Mouse (Mus musculus) G1E (cell line): ENCODE measurements at regions not wholly inside any gene's neighbourhood (a gene's known extent, or its start where the extent isn't known, plus 50 kb on each side); places are given as distances from the start of the nearest gene placed in this dataset.

Experiments used
- ATAC-seq: 2 replicates; pipeline ENCODE4 v1.8.0; 2016; ENCODE audit warnings: mild to moderate bottlenecking; ENCODE audit not compliant: insufficient number of reproducible peaks, poor library complexity, low FRiP score, severe bottlenecking; ENCODE audit errors: extremely low read depth
- DNase-seq: peaks from one replicate; pipeline ENCODE4 v3.0.0; 2012; ENCODE audit warnings: low spot score
- H3K27me3 ChIP-seq: 2 replicates; pipeline ENCODE4 v1.6.1; 2012; ENCODE audit warnings: mild to moderate bottlenecking, low read length, inconsistent platforms; ENCODE audit not compliant: insufficient read depth
- H3K36me3 ChIP-seq: replicated peaks from 2 replicates; pipeline ENCODE3; 2012; ENCODE audit warnings: mild to moderate bottlenecking, inconsistent platforms
- H3K4me1 ChIP-seq: 2 replicates; pipeline ENCODE4 v1.6.1; 2012; ENCODE audit warnings: low read depth, low read length, inconsistent platforms, mixed read lengths; ENCODE audit not compliant: insufficient read depth
- H3K4me3 ChIP-seq: 2 replicates; pipeline ENCODE4 v1.5.1; 2012; ENCODE audit warnings: low read depth, mild to moderate bottlenecking, inconsistent platforms, low read length, moderate library complexity, mixed read lengths
- H3K9me3 ChIP-seq: replicated peaks from 2 replicates; pipeline ENCODE4 v1.6.1; 2012; ENCODE audit warnings: inconsistent platforms
- CTCF ChIP-seq: IDR thresholded peaks from 2 replicates; pipeline ENCODE4 v1.5.1; 2012; ENCODE audit warnings: low read depth, low read length, inconsistent platforms, mixed read lengths
- GATA1 ChIP-seq: IDR thresholded peaks from 2 replicates; pipeline ENCODE4 v1.6.1; 2012; ENCODE audit warnings: borderline replicate concordance, low read length, inconsistent platforms, mixed read lengths
- GATA2 ChIP-seq: IDR thresholded peaks from 2 replicates; pipeline ENCODE4 v1.6.1; 2012; ENCODE audit warnings: low read depth, low read length, inconsistent platforms, borderline replicate concordance
- POLR2AphosphoS5 ChIP-seq: IDR thresholded peaks from 2 replicates; pipeline ENCODE4 v1.6.1; 2012; ENCODE audit warnings: low read depth, low read length, inconsistent platforms; ENCODE audit not compliant: insufficient replicate concordance
- TAL1 ChIP-seq: conservative IDR thresholded peaks from 2 replicates; pipeline ENCODE4 v1.6.1; 2012; ENCODE audit warnings: low read depth, low read length, inconsistent platforms, mixed read lengths

DNA sequence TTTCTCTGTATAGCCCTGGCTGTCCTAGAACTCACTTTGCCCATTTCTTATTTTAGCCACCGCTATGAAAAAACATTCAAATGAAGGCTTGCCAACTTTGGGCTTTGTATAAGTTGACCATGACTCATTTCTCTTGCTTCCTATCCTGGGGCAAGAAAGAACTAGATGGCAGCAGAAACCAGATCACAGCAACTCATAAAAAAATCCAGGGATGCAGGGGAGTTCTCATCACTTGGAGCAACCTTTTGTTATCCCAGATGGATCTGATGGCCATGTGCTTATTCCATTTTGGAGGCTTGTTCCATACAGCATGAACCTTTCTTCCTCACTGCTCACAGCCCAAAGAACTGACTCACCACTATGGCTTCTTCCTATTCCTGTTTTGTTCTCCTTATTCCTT lies 52.1 kb upstream of the Rab11fip2 start:
- ATAC-seq = no peak
- Histone ChIP-seq H3K36me3 (no peaks in the 10 kb centered on the region), H3K27me3 (0 out of 2 replicates have a peak, but pooled peaks cover 4% of the 10 kb centered on the region), H3K4me3 (no peak overlapping the region), H3K9me3 (no peaks in the 10 kb centered on the region), H3K4me1 (no peaks in the 10 kb centered on the region)
- DNase-seq = no peak
- TF ChIP-seq TAL1 (no peak), POLR2AphosphoS5 (no peak), GATA2 (no peak), CTCF (no peak), GATA1 (no peak)
